Mouse (Mus musculus) stomach, postnatal 0 days (tissue): ENCODE measurements around the gene Gm45711. TPM values are rescaled to one million over a fixed set of nuclear protein-coding genes. Genes with fewer than 3 reads are reported as not detected.
"Not testable (repeated sequence)": the region's sequence is repeated elsewhere in the genome, so short reads cannot be mapped to it uniquely, and the experiment has no call there.

Experiments
- ATAC-seq: fragments of 200-750 bp; cut with Nextera tagmentation; 2 replicates; pipeline ENCODE4 v1.8.0; 2017; ENCODE audit not compliant: low FRiP score, low TSS enrichment
- DNase-seq: peaks from one replicate; pipeline ENCODE4 v3.0.0-alpha.2; 2016; ENCODE audit warnings: low spot score
- H3K27ac ChIP-seq: fragments of 300-500 bp; sonication (generic); replicated peaks from 2 replicates; pipeline ENCODE4 v1.5.1; 2014; ENCODE audit warnings: mild to moderate bottlenecking, control low read depth
- H3K27me3 ChIP-seq: fragments of 300-500 bp; sonication (generic); 2 replicates; pipeline ENCODE4 v1.6.1; 2014; ENCODE audit warnings: low read length; ENCODE audit not compliant: control insufficient read depth, insufficient read depth
- H3K36me3 ChIP-seq: fragments of 300-500 bp; sonication (generic); 2 replicates; pipeline ENCODE4 v1.6.1; 2014; ENCODE audit warnings: low read length, mixed read lengths; ENCODE audit not compliant: control insufficient read depth, insufficient read depth
- H3K4me1 ChIP-seq: fragments of 300-500 bp; sonication (generic); replicated peaks from 2 replicates; pipeline ENCODE4 v1.6.1; 2014; ENCODE audit warnings: antibody characterized with exemption; ENCODE audit not compliant: control insufficient read depth, insufficient read depth
- H3K4me2 ChIP-seq: fragments of 300-500 bp; sonication (generic); replicated peaks from 2 replicates; pipeline ENCODE4 v1.6.1; 2014; ENCODE audit warnings: low read depth, mild to moderate bottlenecking, control low read depth, moderate library complexity
- H3K4me3 ChIP-seq: fragments of 300-500 bp; sonication (generic); 2 replicates; pipeline ENCODE4 v1.5.1; 2014; ENCODE audit warnings: low read depth, low read length, control low read depth
- H3K9ac ChIP-seq: fragments of 300-500 bp; sonication (generic); 2 replicates; pipeline ENCODE4 v1.6.1; 2014; ENCODE audit warnings: mild to moderate bottlenecking, low read length, control low read depth, mixed read lengths
- H3K9me3 ChIP-seq: fragments of 300-500 bp; sonication (generic); 2 replicates; pipeline ENCODE4 v1.6.1; 2016; ENCODE audit warnings: low read length; ENCODE audit not compliant: control insufficient read depth
- CTCF ChIP-seq: IDR thresholded peaks from 2 replicates; pipeline ENCODE4 v1.5.1; 2016; ENCODE audit warnings: antibody characterized with exemption, low read depth, mild to moderate bottlenecking, moderate library complexity
- EP300 ChIP-seq: optimal IDR thresholded peaks from 2 replicates; pipeline ENCODE3; 2016; ENCODE audit warnings: antibody characterized with exemption
- WGBS: fragments of 180-500 bp; shearing (Covaris S2); extraction: QIAGEN DNeasy Blood & Tissue Kit; methylation state at CpG from one replicate; pipeline ENCODE4 v1.1.7; 2014; 5-methylcytosine and 5-hydroxymethylcytosine counted together
- polyA plus RNA-seq: library from polyadenylated mRNA; unstranded; fragments of >200 nt; fragmentation: Nextera tagmentation; extraction: Ambion mirVana; gene quantifications from 2 replicates; pipeline ENCODE4 v1.2.1, GENCODE M21; 2015

The Gm45711 gene
- polyA plus RNA-seq, 1 experiment from 2014 or later, result not detected

- H3K36me3 ChIP-seq, result no peaks in the 10 kb centered on the region
These were observed 4.9 kb downstream of the Gm45711 start for GRCm38 (mm10) chr8:104304962-104305361.

GRCm38 (mm10) chr8:104302536-104302935, 7.3 kb downstream of the Gm45711 start:
- H3K9me3 ChIP-seq, ATAC-seq, H3K4me1 ChIP-seq, H3K36me3 ChIP-seq, DNase-seq, H3K27me3 ChIP-seq, H3K27ac ChIP-seq, H3K4me2 ChIP-seq, H3K4me3 ChIP-seq, H3K9ac ChIP-seq: not testable (repeated sequence)
- 91% methylated on average over 4 of the region's 4 CpGs for WGBS

More at GRCm38 (mm10) chr8:104304962-104305361, 4.9 kb downstream of the Gm45711 start:
- no peaks in the 10 kb centered on the region for H3K4me1 ChIP-seq
- 82% methylated on average over 11 of the region's 11 CpGs for WGBS
- H3K9me3 ChIP-seq, result no peaks in the 10 kb centered on the region
- no peak overlapping the region for H3K4me2 ChIP-seq
- ATAC-seq (no peak), DNase-seq (no peak)
- no peaks in the 10 kb centered on the region for H3K27me3 ChIP-seq
- H3K4me3 ChIP-seq, result no peak overlapping the region
- H3K9ac ChIP-seq, result no peak overlapping the region
- TF ChIP-seq CTCF, result no peak
- no peak for TF ChIP-seq EP300
- no peak overlapping the region for H3K27ac ChIP-seq

- H3K4me2 ChIP-seq, ATAC-seq, H3K27ac ChIP-seq, H3K9ac ChIP-seq, H3K27me3 ChIP-seq, H3K4me1 ChIP-seq, DNase-seq, H3K9me3 ChIP-seq, H3K4me3 ChIP-seq, H3K36me3 ChIP-seq: not testable (repeated sequence)
- 13% methylated on average over 3 of the region's 3 CpGs for WGBS
These were observed 8.3 kb downstream of the Gm45711 start for GRCm38 (mm10) chr8:104301577-104301976.

GRCm38 (mm10) chr8:104294396-104294795, 15.5 kb downstream of the Gm45711 start:
- WGBS, result 73% methylated on average over 1 of the region's 1 CpGs
- no peaks in the 10 kb centered on the region for H3K9me3 ChIP-seq
- H3K9ac ChIP-seq, result no peak overlapping the region
- no peak overlapping the region for H3K4me2 ChIP-seq
- H3K4me1 ChIP-seq, result no peaks in the 10 kb centered on the region
- no peak overlapping the region for H3K27ac ChIP-seq
- DNase-seq, result no peak
- no peak for TF ChIP-seq EP300
- TF ChIP-seq CTCF, result no peak
- no peaks in the 10 kb centered on the region for H3K36me3 ChIP-seq
- no peak overlapping the region for H3K4me3 ChIP-seq
- ATAC-seq, result no peak
- no peaks in the 10 kb centered on the region for H3K27me3 ChIP-seq

- not testable (repeated sequence) for DNase-seq, H3K9me3 ChIP-seq, H3K27me3 ChIP-seq, H3K4me1 ChIP-seq, ATAC-seq, H3K36me3 ChIP-seq, H3K4me2 ChIP-seq, H3K27ac ChIP-seq, H3K4me3 ChIP-seq, H3K9ac ChIP-seq
- WGBS, result 89% methylated on average over 12 of the region's 12 CpGs
These were observed 16.8 kb downstream of the Gm45711 start, which contains the start of gene Cmtm2a for GRCm38 (mm10) chr8:104293081-104293480. Cmtm2a (minus strand) TSS chr8:104293181.

- TF ChIP-seq EP300 (no peak), CTCF (no peak)
These were observed 40.9 kb downstream of the Gm45711 start for GRCm38 (mm10) chr8:104268937-104269440.

More at GRCm38 (mm10) chr8:104268937-104269440, 40.9 kb downstream of the Gm45711 start:
- Histone ChIP-seq H3K4me1 (no peaks in the 10 kb centered on the region), H3K27me3 (no peaks in the 10 kb centered on the region), H3K4me3 (no peak overlapping the region), H3K9ac (no peak overlapping the region), H3K27ac (no peak overlapping the region), H3K9me3 (no peaks in the 10 kb centered on the region), H3K4me2 (no peak overlapping the region), H3K36me3 (no peaks in the 10 kb centered on the region)
- ATAC-seq, result 0 out of 2 replicates have a peak, but pooled peaks have one; percentile 24
- no peak for DNase-seq
- WGBS, result 75% methylated on average over 6 of the region's 6 CpGs
